Mouse (Mus musculus) right cerebral cortex, adult 18-20 months (tissue): Measurements from ENCODE around the gene Adra1d.

ENCODE experiments used
- DNase-seq: peaks from one replicate; pipeline ENCODE4 v3.0.0; 2022; ENCODE audit warnings: mixed read lengths

Adra1d gene

DNA sequence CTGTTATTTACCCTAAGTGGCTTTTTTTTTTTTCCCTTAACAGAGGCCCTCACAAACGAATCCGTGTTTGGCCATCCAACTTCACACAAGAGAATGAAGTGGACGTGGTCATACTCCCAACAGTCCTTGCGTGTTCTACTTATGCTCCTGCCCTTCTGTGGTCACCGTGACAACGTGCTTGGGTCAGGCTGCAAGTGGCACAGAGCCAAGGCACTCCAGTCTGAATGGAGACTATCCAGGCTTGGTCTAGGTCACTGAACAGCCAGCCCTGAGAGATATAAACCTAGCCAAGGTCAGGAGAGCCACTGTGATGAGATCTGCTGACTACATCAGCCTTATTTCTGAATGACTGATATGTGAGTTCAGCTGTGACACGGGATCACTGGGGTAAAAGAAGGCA is 23.7 kb downstream of the Adra1d start:
- DNase-seq: no peak

DNA sequence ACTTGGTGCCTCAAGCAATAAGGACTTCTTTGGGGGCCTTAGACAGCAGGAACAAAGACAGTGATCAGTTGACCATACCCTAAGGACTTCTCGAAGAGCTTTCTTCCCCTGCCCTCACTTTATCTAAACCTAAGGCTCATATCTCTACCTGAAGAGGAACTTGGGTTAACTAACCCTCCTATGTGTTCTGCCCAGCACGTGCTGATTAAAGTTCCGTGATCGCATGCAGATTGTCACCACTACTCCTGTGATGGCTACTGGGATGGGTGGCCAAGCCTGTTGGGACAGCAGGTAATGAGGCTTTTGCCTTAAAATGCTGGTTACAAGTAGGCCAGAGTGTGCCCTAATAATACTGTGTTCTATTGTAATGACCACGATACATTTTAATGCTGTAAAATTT is 26.9 kb downstream of the Adra1d start:
- no peak for DNase-seq

DNA sequence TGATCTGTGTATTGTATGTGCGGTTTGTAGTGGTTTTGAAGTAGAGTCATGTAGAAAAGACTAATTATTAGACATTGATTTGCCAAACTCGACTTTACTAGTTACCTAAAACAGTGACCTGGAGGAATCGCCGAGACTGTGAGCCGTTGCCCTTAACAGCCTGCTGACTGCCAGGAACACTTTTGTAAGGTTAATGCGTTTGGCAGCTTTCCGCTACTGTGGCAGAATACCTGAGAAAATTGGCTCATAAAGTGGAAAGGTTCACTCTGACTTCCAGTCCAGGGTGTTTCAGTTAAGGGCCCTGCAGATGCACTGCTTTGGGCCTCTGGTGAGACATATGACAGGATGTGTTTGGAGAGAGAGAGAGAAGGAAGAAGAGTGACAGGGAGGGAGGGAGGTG is 30.8 kb downstream of the Adra1d start:
- DNase-seq: no peak

DNA sequence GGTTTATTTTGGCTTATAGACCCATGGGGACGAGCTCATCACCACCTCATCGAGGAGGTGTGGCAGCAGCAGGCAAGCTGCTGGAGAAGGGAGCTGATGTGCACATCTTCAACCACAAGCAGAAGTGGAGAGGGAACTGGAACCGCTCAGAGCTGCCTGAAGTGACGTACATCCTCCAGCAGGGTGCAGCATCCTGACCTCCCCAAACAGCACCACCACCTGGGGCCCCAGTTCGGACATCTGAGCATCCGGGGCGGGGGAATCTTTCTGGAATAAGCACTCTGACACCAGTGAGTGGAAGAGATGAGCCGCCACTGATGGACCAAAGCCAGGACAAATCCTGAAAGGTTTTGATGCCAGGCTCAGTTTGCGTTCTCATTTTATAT is 31.5 kb downstream of the Adra1d start:
- DNase-seq: peak; percentile 54

DNA sequence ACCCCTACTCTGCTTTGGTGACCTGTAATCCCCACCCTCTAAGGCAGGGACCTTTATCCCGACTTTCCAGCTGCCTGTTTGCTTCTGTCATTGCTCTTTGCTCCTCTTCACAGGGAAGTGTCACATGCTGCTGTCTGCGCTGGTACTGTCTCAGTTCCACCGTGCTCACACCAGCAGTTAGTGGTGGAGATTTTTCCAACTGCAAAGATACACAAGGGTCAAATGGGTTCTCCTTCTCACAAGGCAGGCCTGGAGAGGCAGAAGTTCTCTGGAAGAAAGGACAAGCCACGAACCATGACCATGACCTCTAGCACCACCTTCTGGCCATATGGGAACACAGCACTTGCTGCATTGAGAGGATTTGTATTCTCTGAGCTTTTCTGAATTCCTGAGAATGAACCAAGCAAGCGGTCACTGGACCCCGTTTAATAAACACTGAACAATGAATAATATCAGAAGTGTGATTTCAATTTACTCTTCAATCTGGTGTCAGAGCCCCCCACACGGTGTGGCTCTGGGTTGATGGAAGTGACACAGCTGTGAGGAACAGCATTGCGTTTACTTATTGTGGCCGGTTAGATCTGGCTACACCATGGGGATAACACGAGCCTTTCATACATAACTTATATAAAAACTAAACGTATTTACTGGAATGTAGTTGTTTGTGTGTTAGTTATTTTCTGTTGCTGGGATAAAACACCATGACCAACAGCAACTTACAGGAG is 32.0 kb downstream of the Adra1d start:
- DNase-seq: peak; percentile 58

DNA sequence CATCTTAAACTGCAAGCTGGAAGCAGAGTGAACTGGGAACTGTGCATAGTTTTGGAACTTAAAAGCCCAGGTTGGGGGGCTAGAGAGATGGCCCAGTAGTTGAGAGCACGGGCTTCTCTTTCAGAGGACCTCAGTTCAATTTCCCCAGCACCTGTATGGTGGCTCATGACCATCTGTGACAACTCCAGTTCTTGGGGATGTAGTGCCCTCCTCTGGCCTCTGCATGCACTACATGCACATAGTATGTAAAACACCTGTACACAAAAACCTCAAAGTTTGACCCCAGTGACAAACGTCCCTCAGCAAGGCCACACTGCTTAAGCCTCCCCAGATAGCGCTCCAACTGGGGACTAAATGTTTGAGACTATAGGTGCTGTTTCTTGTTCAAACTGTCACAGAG is 35.0 kb downstream of the Adra1d start:
- DNase-seq: no peak

DNA sequence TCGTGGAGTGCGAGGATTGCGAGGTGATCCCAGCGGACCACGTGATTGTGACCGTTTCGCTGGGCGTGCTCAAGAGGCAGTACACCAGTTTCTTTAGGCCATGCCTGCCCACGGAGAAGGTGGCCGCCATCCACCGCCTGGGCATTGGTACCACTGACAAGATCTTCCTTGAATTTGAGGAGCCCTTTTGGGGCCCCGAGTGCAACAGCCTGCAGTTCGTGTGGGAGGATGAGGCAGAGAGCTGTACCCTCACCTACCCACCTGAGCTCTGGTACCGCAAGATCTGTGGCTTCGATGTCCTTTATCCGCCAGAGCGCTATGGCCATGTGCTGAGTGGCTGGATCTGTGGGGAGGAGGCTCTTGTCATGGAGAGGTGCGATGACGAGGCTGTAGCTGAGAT is 41.3 kb downstream of the Adra1d start:
- DNase-seq: no peak

DNA sequence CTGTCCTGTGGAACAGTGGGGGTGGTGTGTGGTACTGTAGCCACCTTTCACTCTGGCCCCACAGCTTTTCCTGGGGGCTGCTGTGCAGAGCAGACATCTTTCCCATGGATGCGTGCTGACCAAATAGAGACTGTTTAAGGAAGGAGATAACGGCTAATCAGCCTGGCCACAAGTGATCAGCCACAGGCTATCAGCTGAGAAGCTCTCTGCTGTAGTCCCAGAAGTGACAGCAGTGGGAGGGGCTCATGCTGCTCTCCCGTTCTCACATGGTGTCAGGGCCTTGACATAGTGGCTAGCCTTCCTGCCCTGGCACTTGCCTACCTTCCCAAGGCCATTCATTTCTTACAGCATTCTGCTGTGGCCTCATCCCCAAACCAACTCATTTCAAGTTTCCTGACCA is 43.3 kb downstream of the Adra1d start:
- no peak for DNase-seq

DNA sequence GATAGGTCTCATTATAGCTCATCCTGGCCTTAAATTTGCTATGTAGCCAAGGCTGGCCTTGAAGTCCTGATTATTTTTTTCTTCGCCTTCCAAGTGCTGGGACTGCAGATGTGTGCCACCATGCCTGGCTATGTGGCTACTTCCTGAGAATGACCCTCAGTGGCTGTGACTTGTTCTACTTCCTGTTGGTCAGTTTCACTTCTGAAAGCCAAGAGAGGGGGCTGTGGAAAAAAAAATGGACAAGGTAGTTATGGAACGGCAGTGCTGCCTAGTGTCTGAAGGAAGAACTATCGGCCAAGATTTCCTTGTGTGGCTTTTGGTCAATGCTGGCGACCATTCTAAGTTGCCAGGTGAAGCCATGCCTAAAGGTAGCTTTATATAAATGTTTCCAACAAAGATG is 44.5 kb downstream of the Adra1d start:
- DNase-seq: no peak

DNA sequence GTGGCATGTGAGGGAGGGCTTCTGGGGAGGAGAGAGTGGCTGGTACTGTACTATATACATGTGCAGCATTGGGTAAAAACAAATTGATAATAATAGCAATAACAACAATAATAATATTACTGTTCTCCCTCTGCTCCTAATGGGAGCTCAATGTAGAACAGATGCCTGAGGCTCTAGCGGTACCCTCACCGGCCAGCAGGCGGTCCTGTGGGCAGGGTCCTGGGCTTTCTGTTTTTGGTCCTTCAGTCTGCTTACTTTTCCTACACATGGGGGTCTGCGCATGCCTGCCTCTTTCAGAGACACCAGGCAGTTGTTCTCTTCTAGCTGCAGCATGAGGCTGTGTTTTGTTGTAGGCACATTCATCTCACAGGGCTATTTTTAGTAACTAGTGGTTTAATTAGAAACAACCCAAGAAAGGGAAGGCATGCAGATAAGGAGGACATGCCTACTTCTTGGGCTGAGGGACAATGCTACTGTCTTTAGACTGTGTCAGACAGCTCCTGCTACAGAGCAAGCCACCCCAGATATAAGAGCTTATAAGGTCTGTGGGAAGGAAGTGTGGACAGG is 47.9 kb downstream of the Adra1d start:
- no peak for DNase-seq

DNA sequence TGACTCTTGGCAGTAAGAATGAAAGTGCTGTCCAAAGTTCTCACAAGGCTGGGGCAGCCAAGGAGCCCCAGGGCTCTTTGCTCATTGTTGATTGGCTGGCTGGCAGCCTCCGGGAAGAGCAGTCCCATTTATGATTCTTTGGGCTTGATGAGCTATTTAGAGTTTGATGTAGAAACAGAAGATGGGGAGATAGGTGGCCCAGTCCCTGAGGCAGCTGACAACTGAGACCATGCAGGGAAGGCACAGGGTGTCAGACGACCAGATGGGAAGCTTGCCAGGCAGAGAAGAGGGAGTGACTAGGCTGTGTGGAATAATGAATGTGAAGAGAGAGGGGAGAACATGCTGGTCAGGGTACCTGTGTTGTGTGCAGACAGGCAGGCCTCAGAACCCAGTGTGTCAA is 48.6 kb downstream of the Adra1d start:
- no peak for DNase-seq

DNA sequence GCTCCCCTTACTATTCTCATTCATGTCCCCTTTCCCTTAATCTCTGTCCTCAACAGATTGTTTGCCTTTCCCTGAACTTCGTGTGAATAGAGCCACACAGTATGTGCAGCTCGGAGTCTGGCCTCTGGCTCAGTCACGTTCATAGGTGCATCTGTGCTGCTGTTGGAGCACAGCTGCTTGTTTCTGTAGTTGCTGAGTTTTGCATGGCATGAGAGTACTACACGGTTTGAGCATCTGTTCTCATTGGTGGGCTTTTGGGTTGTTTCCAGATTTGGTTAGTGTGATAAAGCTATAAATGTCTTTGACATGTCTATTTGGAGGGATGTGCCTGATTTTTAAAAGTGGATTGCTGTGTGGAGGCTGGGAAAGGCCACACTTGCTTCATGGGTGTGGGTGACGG is 51.6 kb downstream of the Adra1d start:
- no peak for DNase-seq

DNA sequence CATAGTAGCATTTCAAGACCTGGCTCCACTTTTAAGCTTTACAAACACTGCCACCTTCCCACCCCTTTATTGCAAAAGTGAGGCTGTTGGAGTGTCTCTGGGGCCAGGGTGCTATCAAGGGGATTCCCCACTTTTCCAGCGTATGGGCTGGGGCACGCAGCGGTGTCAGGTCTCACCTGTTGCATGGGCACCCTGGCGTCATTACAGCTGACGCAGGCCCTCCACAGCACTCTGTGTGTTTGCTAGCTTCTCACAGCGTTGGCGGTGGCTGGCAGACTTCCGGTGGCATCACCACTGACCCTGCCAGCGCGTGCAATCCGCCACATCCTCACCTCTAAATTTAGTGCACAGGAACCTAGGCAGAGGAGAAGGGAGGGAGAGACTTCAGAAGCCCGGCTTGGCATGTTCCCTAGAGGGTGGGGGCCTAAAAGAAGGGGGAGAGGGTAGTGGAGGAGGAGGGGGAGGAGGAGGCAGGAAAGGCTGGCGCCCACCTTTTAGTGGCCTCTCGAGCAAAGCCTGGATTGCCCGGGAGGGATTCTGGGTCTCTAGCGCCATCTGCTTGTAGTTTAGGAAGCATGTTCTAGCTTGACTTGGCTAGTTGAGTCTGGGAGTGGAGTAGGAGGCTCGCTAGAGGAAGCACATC is 52.3 kb downstream of the Adra1d start:
- DNase-seq: peak; percentile 79

DNA sequence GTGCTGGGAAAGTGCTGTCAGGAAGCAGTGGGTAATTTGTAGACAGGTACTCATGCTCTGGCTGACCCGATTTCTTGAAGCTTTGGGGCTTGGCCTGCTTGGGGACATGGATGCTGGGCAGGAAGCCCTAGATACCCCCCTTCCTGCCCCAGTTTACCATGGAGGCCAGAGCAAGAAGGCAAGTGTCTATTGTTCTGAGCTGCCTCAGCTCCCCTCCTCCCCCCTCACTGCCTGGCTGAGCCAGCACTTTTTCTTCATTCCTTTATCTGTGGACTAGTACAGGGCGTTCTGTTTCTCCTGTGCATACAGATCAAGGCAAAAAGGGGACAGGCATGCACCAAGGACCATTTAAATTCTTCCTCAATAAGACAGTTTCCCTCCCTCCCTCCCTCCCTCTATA is 53.6 kb downstream of the Adra1d start:
- peak; percentile 66 for DNase-seq

DNA sequence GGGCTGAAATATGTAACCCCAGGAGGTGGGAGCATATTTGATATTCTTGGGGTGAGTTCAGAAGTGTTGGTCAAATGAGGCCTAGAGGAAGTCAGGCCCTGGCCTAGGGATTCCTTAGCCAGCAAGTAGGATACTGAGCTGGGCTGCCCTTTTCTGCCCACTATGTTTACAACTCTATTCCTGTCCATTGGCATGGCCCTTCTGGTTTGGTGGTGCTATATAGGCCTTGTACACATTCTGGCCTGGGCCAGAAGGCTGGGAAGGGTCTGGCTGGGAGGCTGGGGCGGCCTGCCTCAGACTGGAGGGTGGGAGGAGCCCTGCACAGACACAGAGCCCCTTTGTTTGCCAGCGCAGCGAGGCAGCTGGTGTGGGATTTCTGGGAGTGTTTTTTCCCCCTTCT is 55.7 kb downstream of the Adra1d start:
- DNase-seq: peak; percentile 42

DNA sequence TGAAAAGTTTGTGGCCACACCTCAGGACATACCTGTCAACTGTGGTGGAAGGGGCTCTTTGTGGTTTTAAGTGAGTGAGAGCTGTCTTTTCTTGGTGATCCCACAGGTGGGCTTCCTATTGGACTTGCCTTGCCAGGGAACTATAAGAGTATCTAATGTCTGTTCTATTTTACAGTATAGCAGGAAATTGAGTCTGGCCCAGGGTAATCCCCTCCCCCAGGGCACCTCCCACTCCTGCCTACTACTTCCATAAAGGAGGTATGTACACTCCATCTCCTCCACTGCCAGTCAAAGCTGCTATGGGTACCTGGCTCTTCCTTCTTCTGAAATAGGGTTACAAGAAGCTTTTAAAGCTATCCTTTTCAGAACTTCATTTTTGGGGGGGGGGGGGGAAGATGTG is 56.7 kb downstream of the Adra1d start:
- DNase-seq: no peak

DNA sequence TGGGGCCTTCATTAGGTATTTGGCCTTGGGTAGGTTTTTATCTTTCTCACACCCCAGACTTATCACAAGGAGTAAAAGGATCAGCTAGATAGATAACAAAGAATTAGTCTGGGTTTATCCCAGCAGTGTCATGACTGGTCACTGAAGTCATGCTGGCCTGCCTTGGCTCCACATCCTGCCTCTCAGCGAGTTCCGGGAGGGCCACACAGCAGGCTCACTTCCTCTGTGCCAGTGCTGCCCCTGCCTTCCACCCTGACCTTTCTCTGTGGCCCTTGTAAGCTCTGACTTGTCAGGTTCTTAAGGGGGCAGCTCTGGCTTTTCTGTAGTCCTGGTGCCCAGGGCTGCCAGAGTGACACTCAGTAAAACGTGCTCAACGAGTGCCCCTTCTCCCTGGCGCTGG is 59.5 kb downstream of the Adra1d start:
- DNase-seq: no peak

DNA sequence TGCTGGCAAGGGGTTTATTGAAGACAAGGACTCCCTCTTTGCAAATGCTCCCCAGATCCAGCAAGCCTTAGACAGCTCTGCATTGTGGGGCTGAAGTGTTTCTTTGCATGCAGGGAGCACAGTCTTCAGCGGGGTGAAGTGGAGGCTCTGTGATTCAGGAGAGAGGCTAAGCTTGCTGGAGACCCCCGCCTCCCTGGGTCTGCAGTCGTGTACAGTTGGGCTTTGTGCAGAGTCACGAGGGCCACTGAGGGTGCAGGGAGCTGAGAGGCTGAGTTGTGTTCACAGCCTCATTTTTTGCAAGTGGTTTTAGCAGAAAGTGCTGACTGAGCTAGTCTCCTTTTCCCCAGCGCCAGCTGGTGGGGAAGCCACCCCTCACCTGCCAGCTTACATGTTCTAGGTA is 60.2 kb downstream of the Adra1d start:
- DNase-seq: no peak

DNA sequence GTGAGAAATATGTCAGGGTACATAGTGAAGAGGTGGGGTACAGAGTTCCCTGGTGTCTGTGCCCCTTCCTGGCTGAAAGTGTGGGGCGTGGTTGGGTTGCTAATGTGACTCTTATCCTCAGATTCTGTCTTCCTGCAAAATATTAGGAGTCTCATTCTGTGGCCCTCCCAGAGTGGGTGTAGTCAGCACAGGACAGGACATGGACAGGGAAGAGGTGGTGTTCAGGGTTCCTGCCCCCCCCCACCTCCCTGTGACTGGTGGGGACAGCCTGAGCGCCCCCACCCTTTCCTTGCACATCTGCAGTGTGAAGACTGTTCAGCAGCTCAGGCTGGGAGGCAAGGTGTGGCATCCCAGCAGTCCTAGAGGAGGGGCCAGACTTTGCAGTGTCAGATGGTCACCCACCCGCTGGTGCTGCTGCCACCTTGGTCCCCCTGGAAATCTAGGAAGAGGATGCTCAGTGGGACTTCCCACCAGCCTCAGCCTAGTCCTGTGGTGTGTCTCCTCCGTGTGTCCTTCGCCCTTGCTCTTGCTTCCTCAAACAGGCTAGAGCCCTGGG is 62.7 kb downstream of the Adra1d start:
- DNase-seq: no peak

DNA sequence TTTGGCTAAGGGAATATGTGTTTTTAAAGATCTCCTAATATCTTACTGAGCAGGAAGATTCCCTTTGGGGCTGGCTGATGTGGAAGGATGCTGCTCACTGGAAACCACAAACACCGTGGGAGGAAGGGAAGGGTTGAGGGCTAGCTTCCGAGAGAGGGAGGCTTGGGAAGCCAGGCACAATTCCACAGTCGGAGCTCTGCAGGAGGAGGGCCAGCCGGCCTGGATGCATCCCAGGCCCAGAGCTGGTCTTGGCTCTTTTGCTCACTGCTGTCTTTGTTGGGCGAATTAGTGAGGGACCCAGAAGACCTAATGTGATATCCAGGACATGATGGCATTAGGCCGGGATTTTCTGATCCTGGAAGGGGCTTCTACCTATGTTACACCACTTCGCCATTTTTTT is 63.9 kb downstream of the Adra1d start:
- peak; percentile 52 for DNase-seq

DNA sequence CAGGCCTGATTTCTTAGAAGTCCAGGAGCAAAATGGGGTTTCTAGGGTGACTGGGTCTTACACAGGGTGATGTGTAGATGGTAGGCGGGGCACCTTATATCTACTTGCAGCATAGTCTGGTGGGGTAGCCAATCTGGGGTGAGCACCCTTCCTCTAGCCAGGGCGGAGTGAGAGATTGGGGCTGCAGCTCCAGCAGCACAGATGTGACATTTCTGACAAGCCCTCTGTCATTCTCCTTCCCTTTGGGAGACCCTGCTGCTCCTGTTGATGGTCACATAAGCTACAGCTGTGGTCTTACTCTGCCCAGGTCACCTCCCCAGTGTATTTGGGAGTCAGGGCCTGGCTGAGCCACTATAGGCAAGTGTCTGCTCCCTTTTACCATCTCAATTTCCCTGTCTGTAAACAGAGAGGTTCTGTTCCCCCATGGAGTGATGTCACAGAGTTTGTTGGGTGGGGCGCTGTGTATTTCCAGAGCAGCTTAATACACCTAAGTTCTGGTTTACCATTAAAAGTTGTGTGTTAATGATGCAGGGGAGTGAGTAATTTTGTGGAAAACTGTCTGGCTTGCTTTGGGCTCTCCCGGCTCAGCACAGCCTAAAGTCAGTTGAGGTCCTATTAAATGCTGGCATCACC is 64.7 kb downstream of the Adra1d start:
- no peak for DNase-seq

DNA sequence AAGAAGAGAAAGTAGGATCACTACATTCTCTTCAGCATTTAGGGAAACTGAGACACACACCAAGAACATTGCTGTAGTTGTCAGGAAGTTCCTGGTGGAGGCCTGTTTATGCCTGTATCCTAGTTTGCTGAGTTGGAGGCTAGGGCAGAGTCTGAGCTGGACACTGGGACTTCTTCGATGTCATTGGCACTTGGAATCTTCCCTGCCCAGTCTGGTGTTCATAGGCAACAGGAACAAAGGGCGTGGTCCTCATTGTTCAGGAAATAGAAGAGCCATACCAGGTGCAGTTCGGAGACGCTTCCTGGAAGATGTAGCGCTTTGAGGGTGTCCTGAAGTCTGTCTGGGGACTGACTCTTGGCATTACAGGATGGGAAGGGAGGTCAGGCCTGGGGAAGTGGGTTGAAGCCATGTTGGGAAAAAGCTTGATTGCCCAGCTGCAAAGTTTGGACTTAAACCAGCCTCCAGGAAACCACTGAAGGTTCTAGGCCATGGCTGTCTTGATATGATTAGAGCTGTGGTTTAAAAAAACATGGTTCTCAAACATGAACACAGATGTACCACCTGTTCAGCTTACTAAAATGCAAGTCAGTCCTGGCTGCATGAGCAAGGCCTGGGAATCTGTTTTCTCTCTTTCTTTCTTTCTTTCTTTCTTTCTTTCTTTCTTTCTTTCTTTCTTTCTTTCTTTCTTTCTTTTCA is 65.8 kb downstream of the Adra1d start:
- DNase-seq: no peak
